Mouse (Mus musculus) liver, embryonic 16.5 days (tissue): ENCODE measurements around the gene Rex1bd. TPM values are rescaled to one million over a fixed set of nuclear protein-coding genes. Genes with fewer than 3 reads are reported as not detected.

Experiments used
- ATAC-seq: fragments of 200-750 bp; cut with Nextera tagmentation; 2 replicates; pipeline ENCODE4 v1.8.0; 2017; ENCODE audit warnings: low read depth, mild to moderate bottlenecking, moderate number of reproducible peaks, moderate library complexity
- H3K27ac ChIP-seq: fragments of 300-500 bp; sonication (generic); 2 replicates; pipeline ENCODE4 v1.5.1; 2014; ENCODE audit warnings: mild to moderate bottlenecking, low read length
- H3K27me3 ChIP-seq: fragments of 300-500 bp; sonication (generic); 2 replicates; pipeline ENCODE4 v1.6.1; 2014; ENCODE audit warnings: low read depth, low read length, mixed read lengths; ENCODE audit not compliant: control insufficient read depth, insufficient read depth
- H3K36me3 ChIP-seq: fragments of 300-500 bp; sonication (generic); 2 replicates; pipeline ENCODE4 v1.6.1; 2014; ENCODE audit warnings: mild to moderate bottlenecking; ENCODE audit not compliant: control insufficient read depth, insufficient read depth
- H3K4me1 ChIP-seq: fragments of 300-500 bp; sonication (generic); 2 replicates; pipeline ENCODE4 v1.6.1; 2014; ENCODE audit warnings: low read depth, low read length, mixed read lengths; ENCODE audit not compliant: control insufficient read depth
- H3K4me2 ChIP-seq: fragments of 300-500 bp; sonication (generic); 2 replicates; pipeline ENCODE4 v1.6.1; 2014; ENCODE audit warnings: low read depth, low read length, mixed read lengths
- H3K4me3 ChIP-seq: fragments of 300-500 bp; sonication (generic); 2 replicates; pipeline ENCODE4 v1.5.1; 2014; ENCODE audit warnings: low read depth, mild to moderate bottlenecking, low read length
- H3K9ac ChIP-seq: fragments of 300-500 bp; sonication (generic); 2 replicates; pipeline ENCODE4 v1.6.1; 2014; ENCODE audit warnings: low read depth, low read length
- H3K9me3 ChIP-seq: fragments of 300-500 bp; sonication (generic); replicated peaks from 2 replicates; pipeline ENCODE4 v1.6.1; 2016; ENCODE audit warnings: low read length; ENCODE audit not compliant: control insufficient read depth
- WGBS: fragments of 180-500 bp; shearing (Covaris S2); extraction: QIAGEN DNeasy Blood & Tissue Kit; methylation state at CpG from one replicate; pipeline ENCODE4 v1.1.7; 2014; ENCODE audit not compliant: insufficient replicate concordance; 5-methylcytosine and 5-hydroxymethylcytosine counted together
- polyA plus RNA-seq: library from polyadenylated mRNA; unstranded; fragments of >200 nt; fragmentation: Nextera tagmentation; extraction: Ambion mirVana; gene quantifications from 2 replicates; pipeline ENCODE4 v1.2.1, GENCODE M21; 2015

Rex1bd gene
- polyA plus RNA-seq, 1 experiment from 2014 or later: 55.6 TPM

- WGBS: 77% methylated on average over 3 of the region's 3 CpGs
- H3K4me2 ChIP-seq: no peak overlapping the region
- no peak overlapping the region for H3K27ac ChIP-seq
- peaks cover 49% of the 10 kb centered on the region for H3K36me3 ChIP-seq
- H3K9ac ChIP-seq: no peak overlapping the region
- H3K4me1 ChIP-seq: peaks cover 11% of the 10 kb centered on the region
- H3K4me3 ChIP-seq: no peak overlapping the region
- H3K9me3 ChIP-seq: no peaks in the 10 kb centered on the region
- no peaks in the 10 kb centered on the region for H3K27me3 ChIP-seq
- no peak for ATAC-seq
These were observed 28.7 kb upstream of the Rex1bd start for GRCm38 (mm10) chr8:70535221-70535620.

DNA sequence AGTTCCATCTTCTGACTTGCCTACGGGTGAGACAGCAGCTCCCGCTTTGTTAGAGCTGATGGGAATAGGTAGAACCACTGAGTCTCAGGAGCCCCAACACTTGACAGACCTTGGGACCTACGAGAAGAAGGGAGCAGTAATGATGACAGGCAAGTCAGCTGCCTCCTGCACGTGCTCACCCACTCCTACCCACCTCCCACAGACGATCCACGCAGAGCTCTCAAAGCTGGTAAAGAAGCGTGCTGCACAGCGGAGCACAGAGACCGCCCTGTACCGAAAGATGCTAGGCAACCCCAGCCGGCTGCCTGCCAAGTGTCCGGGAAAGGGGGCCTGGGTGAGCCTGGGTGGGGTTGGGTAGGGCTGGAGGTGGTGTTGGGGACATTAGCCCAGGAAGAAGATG, 27.7 kb upstream of the Rex1bd start:
- ATAC-seq: no peak
- Histone ChIP-seq H3K4me3 (no peak overlapping the region), H3K4me2 (no peak overlapping the region), H3K36me3 (peaks cover 51% of the 10 kb centered on the region), H3K9ac (no peak overlapping the region), H3K27ac (no peak overlapping the region), H3K4me1 (peaks cover 17% of the 10 kb centered on the region), H3K9me3 (no peaks in the 10 kb centered on the region), H3K27me3 (no peaks in the 10 kb centered on the region)
- WGBS: 91% methylated on average over 12 of the region's 12 CpGs

DNA sequence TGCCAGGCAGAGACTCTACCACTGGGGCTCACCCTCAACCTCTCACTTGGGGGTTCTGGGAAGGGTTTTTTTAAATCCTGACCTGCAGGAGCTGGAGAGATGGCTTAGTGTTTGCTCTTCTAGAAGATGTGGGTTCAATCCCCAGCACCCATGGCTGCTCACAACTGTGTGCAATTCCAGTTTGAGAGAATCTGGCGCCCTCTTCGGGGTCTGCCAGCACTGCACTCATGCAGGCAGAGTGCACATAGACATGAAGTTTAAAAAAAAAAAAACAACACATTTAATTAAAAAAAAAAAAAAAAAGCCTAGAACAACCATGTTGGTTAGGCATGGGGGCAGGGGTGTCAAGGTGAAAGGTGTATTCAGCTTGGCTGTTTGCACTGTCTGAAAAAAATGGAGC, 23.8 kb upstream of the Rex1bd start:
- Histone ChIP-seq H3K27me3 (no peaks in the 10 kb centered on the region), H3K4me3 (no peak overlapping the region), H3K9ac (peak overlapping the region; percentile 2; the same call in 1 of the 2 replicates), H3K27ac (peak overlapping the region; percentile 53), H3K36me3 (peaks cover 45% of the 10 kb centered on the region), H3K9me3 (no peaks in the 10 kb centered on the region), H3K4me1 (peaks cover 32% of the 10 kb centered on the region), H3K4me2 (peak overlapping the region; percentile 63; the same call in 1 of the 2 replicates)
- ATAC-seq: no peak
- WGBS: 84% methylated on average over 2 of the region's 2 CpGs

DNA sequence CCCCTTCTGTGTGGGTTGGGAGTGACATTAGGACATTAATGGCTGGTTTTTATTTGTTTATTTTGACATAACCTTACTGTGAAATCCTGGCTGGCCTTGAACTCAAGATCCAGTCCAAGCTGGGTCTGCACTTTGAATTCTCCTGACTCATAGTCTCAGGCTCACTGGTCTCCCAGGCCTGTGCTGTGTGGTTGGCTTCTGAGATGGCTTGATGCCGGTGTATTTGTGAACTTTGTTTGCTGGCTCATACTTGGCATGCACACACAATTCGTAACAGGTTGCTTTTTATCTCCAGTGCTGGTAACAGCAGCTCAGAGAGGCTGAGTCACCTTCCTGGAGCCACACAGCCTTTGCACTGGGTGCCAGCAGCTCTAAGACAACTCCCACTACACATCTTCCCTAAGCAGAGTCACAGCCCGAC, 23.2 kb upstream of the Rex1bd start:
- Histone ChIP-seq H3K4me1 (peaks cover 32% of the 10 kb centered on the region), H3K9ac (peak overlapping the region; percentile 2), H3K27ac (peak overlapping the region; percentile 53), H3K36me3 (peaks cover 39% of the 10 kb centered on the region), H3K4me2 (peak overlapping the region; percentile 63), H3K9me3 (no peaks in the 10 kb centered on the region), H3K4me3 (peak overlapping the region; percentile 11), H3K27me3 (no peaks in the 10 kb centered on the region)
- 65% methylated on average over 3 of the region's 3 CpGs for WGBS
- ATAC-seq: no peak

- no peaks in the 10 kb centered on the region for H3K9me3 ChIP-seq
- peak overlapping the region; percentile 2 for H3K9ac ChIP-seq
- H3K27ac ChIP-seq: peak overlapping the region; percentile 53
- WGBS: 16% methylated on average over 5 of the region's 5 CpGs
- H3K4me3 ChIP-seq: peak overlapping the region; percentile 11; the same call in 1 of the 2 replicates
- peaks cover 35% of the 10 kb centered on the region for H3K36me3 ChIP-seq
- H3K4me1 ChIP-seq: peaks cover 32% of the 10 kb centered on the region
- H3K27me3 ChIP-seq: no peaks in the 10 kb centered on the region
- no peak for ATAC-seq
- peak overlapping the region; percentile 63 for H3K4me2 ChIP-seq
These were observed 22.7 kb upstream of the Rex1bd start for GRCm38 (mm10) chr8:70529299-70529698.

GRCm38 (mm10) chr8:70528182-70528797, 21.7 kb upstream of the Rex1bd start:
- Histone ChIP-seq H3K4me2 (peak overlapping the region; percentile 63), H3K27ac (peak overlapping the region; percentile 92), H3K9me3 (no peaks in the 10 kb centered on the region), H3K36me3 (peaks cover 28% of the 10 kb centered on the region), H3K4me1 (peaks cover 38% of the 10 kb centered on the region), H3K27me3 (no peaks in the 10 kb centered on the region), H3K9ac (peak overlapping the region; percentile 98), H3K4me3 (peak overlapping the region; percentile 87)
- ATAC-seq: no peak
- WGBS: 10% methylated on average over 13 of the region's 13 CpGs

- H3K4me1 ChIP-seq: peaks cover 38% of the 10 kb centered on the region
- no peaks in the 10 kb centered on the region for H3K27me3 ChIP-seq
- no peaks in the 10 kb centered on the region for H3K9me3 ChIP-seq
- peak within 1 kb of the TSS; percentile 87 for H3K4me3 ChIP-seq
- ATAC-seq: peak; percentile 80
- H3K27ac ChIP-seq: peak within 1 kb of the TSS; percentile 92
- H3K9ac ChIP-seq: peak within 1 kb of the TSS; percentile 98
- H3K36me3 ChIP-seq: peaks cover 25% of the 10 kb centered on the region
- peak within 1 kb of the TSS; percentile 63 for H3K4me2 ChIP-seq
- under 1% methylated on average over 39 of the region's 61 CpGs for WGBS
These were observed 21.1 kb upstream of the Rex1bd start, which contains the start of the genes Fkbp8 and Kxd1 for GRCm38 (mm10) chr8:70527512-70528181. Fkbp8 (plus strand) TSS chr8:70527724. Kxd1 (minus strand) TSS chr8:70527956.

GRCm38 (mm10) chr8:70527111-70527511, 20.6 kb upstream of the Rex1bd start:
- ATAC-seq: peak; percentile 25; the same call in 1 of the 2 replicates
- WGBS: under 1% methylated on average over 8 of the region's 8 CpGs

More at GRCm38 (mm10) chr8:70527111-70527511, 20.6 kb upstream of the Rex1bd start:
- peak overlapping the region; percentile 87 for H3K4me3 ChIP-seq
- peak overlapping the region; percentile 63 for H3K4me2 ChIP-seq
- peaks cover 20% of the 10 kb centered on the region for H3K36me3 ChIP-seq
- H3K9me3 ChIP-seq: no peaks in the 10 kb centered on the region
- H3K9ac ChIP-seq: peak overlapping the region; percentile 98
- H3K27ac ChIP-seq: peak overlapping the region; percentile 92
- H3K4me1 ChIP-seq: peaks cover 42% of the 10 kb centered on the region
- no peaks in the 10 kb centered on the region for H3K27me3 ChIP-seq
